Mouse (Mus musculus): ENCODE measurements around the gene Dynll1.

Gene Dynll1

DNA sequence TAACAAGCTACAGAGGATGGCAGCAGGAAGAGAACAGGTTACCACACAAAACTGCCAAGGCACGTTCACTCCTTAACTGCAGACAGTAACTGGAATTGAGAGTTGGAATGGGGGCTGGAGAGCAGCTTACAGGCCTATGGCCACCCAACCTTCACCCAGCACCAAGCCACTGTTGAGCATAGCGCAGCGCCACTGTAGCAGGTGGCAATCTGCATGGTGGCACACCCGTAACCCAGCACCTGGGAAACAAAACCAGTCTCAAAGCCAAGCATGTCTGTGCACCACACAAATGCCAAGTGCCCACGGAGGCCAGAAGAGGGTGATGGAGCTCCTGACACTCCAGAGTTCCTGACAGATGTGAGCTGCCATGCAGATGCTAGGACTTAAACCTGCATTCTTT, 34.5 kb downstream of the Dynll1 start:
- no peak for DNase-seq

DNA sequence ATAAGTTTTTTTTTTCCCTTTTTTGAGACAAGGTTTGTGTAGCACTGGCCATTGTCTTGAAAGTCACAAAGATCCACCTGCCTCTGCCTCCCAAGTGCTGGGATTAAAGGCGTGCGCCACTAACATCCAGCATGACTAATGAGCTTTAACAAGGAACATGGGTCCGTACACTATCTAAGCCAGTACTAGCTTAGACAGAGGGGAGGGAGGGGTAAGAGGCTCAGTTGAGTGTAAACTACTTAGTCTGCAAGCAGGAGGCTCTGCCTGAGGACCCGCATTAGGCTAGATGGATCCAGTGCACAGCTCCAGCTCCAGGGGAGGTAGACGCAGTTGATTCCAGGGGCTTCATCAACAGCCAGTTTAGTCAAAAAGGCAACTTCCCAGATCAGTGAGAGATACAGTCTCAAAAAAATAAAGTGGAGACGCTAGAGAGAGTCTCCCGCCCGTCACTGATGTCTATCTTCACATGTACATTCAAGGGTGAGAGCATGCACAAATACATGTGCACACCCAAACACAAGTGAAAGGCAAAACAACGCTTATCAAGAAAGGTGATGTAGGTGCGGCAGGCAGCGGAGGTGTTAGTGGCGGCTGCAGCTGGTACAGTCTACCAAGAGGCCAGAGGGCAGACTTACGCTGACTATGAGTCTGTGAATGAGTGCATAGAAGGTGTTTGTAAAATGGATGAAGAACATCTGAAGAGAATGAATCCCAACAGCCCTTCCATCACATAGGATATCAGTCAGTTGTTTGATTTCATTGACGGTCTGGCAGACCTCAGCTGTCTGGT, 38.1 kb downstream of the Dynll1 start:
- DNase-seq: no peak

DNA sequence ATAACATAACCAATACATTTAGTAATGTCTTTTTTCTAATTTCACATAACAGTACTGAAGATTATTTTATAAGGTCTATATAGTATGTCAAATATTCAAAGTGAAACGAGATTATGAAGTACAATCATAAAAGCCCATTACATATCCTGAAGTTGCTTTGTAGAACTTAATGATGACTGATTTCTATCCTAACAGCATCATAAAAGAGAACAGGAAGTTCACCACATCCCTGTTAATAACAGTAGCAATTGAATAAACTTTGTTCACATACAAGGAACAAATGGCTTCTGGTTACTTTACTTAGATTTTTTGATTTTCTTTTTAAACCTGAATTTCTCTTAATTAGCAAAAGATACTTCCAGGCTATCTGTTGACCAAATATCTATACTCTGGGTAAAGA, 38.9 kb downstream of the Dynll1 start:
- DNase-seq: no peak

DNA sequence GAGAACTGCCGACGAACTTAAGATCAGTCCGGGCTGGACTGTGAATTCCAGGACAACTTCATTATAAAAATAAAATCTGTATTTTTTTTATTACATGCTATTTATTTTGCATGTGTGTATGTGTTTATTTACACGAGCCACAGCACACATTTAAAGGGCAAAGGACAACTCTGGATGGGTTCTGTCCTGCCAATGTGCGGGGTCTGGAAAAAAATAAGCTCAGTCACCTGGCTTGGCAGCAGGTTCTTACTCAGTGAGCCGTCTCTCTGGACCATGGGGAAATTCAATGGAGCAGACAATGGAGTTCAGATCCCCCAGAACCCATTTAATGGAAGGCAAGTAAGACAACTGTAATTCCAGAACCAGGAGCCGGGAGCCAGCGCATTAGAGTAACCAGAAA, 39.7 kb downstream of the Dynll1 start:
- DNase-seq: no peak

DNA sequence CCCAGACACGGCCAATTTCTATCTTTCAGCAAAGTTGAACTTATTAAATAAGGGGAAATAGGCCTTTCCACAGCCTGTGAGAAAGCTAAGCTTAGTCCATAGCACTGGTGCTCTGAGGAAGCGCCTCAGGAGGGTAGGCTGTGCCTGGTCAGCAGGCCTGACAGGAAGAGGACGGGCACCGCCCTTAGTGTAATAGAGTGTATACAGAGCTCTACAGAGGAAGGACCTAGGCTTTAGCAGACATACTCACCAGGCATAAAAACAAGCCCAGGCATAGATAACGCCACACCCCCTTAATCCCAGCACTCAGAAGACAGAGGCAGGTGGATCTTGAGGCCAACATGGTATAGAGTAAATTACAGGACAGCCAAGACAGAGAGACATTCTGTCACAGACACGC, 40.4 kb downstream of the Dynll1 start:
- no peak for DNase-seq

DNA sequence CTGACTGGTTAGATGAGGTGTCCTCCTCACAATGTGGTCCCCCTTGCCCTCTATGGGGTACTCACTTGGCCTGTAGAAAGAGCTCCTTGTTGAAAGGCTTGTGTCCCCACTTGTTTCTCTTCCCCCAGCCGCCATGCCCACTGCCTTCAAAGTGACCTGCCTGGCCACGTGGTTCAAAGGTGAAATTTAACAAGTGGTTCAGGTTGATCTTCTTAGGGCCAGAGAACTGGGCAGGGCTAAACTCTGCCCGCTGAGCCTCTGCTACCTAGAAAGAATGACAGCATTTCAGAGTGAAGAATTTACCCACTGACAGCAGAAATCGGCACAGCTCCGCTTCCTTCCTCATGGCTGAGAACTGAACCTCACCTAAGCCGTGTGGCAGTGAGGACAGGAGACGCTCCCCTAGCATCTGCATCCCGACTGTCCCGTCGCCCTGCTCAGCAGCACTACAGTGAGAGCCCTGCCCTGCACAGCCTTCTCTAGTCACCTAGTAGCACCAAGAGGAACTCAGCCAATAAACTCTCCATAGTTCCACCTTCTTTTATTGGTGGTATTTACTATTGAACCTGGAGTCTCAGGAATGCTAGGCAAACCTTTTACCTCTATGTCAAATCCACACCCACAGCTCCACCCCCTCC, 43.8 kb downstream of the Dynll1 start:
- DNase-seq: no peak

DNA sequence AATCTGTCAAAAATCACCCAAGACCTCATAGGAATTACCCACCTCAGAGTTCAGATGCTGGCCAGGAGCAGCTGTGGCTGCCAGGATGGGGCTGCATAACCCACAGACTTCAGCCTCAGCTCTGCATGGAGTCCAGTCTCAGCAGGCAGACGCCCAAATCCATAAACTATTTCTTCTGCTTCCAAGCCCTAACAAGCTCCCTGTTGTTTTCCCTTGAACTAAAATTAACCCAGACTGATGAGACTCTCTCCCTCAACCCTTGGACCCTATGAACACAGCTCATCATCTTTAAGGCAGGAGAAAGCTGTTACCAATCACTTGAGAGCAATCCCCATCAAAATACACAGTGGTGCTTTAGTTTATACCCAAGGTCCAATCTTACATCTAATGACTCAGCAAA, 45.3 kb downstream of the Dynll1 start:
- DNase-seq: no peak
